Mouse (Mus musculus): ENCODE results near the gene Mras.

Gene Mras

DNA sequence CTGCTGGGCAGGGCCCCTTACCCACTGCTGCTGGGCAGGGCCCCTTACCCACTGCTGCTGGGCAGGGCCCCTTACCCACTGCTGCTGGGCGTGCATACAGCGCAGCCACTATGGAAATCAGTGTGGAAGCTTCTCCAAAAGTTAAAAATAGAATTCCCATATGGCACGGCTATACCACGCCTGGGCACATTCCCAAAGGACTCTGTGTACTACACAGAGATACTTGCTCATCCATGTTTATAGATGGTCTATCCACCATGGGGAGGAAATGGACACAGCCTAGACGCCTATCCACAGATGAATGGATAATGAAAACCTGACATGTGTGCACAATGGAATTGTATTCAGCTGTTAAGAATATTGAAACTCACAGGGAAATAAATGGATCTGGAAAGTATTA, 3.8 kb upstream of the Mras start:
- DNase-seq (ENCODE audit: low read depth): no peak

DNA sequence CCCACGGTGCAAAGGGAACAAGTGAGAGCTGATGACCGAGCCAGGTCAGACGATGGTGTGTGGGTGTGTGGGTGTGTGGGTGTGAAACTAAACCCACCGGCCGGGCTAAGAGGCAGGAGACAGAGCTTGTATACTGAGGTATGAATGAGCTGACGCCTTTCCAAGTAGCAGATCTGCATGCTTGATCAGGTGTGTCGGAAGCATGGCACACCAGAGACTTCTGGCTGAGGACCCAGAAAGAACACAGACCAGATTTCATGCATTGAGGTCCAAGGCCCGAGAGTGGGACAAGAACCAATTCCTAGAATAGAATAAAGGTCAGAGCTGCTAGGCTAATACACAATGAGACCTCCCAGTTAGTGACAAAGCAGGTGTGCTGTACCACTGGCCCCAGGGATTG, 1.9 kb upstream of the Mras start:
- DNase-seq (ENCODE audit: low read depth): no peak

DNA sequence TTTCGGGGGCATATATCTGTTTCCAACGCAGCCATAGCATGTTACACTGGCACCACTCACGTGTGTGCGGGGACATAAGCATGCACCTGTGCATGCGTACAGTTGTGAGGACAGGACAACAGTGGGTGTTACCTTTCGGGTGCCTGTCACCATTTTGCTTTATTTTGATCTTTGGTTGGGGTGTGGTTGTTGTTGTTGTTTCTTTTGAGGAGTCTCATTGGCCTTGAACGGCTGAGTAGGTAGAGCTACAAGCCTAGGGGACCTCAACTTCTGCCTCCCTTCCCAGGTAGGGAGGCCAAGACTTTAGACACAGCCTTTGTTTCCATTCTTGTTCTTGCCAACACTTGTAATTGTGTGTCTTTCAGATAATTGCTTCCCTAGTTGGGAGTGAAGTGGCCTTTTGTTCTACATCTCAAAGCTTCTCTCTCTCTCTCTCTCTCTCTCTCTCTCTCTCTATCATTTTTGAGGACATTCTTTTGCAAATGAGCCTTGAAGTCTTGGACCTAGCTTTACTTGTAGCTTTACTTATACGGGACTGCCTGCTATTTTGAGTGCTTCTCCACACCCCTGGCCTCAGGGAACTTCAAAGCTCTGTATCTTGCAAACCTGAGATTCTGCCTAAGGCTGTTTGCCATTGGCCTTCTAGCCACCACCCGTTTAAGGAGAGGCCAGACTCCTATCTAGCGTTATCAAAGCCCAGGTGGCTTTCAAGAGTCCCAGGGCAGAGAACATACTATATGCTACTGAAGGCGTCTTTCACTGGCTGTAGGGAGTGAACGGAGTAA, 792 bp upstream of the Mras start:
- no peak for DNase-seq (ENCODE audit: low read depth)

DNA sequence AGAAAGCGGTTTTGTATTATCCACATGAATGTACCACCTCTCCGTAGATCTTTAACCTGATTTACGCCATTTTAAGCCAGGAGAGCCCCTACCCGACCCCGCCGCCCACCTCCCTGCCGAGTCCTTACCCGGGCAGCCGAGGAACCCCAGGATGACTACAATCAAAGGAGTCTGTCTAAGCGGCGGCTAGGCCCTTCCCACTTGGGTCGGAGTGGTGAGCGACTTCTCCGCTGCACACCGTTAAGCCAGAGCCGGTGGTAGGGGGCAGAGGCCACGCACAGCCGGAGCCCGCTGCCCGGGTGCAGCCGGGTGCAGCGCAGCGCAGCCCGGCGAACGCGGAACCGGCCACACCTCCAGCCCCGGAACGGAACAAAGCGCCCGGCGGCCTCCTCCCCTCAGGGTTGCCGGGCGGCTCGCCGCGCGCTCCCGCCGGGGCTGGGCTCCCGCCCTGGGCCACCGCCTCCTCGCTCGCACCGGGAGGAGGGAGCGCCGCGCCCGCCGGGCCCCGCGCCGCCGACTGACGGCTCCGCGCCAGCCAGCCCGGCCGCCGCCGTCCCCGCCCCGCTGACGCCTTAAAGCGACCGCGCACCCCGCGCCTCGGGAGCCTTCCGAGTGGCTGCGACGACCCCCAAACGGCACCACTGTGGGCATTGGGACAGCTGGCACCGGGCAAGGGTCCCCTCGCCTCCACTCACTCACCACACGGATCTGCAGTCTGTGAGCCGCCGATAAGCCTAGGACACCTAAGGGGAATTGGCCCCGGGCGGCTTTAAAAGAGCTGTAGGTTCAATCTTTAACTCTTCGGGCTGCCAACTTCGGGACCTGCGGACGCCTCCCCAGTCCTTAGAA, 775 bp downstream of the Mras start:
- DNase-seq (ENCODE audit: low read depth): no peak

DNA sequence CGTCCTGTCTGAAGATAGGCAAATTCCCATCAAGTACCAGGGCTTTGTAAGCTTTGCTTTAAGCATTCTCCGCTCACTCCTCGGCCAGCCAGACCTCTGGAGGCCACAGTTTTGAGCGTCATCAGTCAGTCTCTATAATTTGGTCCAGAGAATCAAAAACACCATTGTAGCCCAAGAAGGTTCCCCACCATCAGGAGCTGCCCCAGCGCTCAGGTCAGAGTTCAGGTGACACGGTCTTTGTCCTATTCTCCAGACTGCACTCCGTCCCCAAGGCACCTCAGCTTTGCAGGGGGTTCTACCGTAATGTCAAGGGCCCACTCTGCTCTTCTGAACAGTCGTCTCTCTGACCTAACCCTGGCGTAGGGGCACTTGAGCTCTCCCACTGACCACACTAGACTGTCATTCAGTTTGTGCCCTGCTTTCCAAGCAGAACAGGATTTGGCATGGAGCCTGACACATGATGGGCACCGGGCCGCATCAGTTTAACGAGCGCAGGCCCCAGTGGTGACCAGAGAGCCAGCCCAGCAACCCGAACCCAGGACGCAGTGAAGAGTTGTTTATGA, 1.5 kb downstream of the Mras start:
- no peak for DNase-seq (ENCODE audit: low read depth)

DNA sequence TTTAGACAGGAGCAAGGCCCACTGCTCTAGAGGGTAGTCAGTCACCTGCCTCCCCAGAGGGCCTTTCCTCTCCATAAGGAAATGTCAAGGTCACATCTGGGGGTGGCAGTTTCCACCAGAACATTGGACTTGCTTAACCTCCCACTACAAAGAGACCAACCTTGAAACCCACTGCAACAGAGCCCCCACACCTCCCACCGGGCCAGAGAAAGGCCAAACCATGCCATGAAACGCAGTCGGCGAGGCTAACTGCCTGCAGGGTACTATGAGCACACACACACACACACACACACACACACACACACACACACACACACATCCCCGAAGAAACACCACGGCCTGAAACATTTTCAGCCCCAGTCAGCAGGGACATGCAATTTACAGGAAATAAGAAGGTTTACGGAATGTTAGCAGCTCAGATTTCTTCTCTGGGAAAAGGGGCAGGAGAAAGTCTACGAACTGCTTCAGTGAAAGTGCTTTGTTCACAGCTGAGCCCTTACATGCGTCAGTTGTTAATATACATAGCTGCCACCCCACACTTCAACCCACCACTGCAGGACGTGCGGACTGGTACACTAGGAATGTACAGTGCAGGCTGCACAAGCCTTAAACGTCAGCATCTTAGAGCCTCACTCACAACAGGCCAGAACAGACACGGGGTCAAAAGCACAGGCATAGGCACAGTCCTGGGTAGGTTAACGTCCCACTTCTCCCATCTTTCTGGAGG, 2.1 kb downstream of the Mras start:
- no peak for DNase-seq (ENCODE audit: low read depth)

DNA sequence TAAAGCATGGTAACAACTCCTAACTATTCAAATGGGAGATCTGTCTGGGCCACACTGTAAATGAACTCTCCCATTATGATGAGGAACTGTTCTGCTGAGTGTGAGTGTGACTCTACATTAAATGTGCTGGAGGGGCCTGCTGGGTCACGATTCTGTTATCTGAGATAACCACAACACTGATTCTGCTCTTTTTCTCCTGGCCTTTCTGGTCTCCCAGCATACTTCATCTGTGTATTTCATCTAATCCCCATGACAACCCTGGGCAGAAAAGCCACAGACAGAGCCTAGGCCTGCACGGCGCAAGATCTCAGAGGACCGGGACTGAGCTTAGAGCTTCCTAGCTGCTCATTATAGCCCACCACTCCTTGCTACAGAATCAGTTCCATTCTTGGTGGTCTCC, 4.7 kb downstream of the Mras start:
- DNase-seq (ENCODE audit: low read depth): peak; percentile 49

DNA sequence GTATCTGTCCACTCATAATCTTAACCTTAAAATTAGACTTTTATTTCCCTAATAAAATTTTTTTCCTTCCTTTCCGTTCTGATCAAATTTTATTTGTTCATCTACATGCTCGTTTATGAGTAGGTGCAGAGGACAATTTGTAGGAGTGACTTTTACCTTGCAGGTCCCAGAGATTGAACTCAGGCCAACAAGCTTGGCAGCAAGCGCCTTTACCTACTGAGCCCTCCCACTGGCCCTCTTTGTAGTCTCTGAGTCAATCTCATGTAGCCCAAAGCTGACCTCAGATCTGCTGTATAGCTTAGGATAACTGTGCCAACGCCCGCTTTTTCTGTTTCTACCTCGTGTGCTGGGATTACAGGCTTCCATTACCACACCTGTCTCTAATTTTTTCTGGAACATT, 5.2 kb downstream of the Mras start:
- no peak for DNase-seq (ENCODE audit: low read depth)

DNA sequence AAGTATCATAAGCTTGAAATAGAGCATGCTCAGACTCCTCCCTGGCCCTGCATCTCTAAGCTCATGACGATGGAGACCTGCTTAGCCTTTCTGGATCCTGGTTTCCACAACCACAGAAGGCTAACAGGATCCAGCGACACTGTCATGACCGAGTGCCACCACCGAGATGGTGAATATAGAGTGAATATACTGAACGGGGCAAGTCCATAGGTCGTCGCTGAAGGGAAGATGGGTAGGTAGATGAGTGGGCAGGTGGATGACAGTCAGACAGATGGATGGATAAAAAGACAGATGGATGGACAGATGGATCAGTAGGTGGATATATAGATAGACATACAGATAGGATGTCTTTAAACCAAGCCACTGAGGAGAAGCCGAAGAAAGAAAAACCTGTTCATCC, 5.8 kb downstream of the Mras start:
- no peak for DNase-seq (ENCODE audit: low read depth)

DNA sequence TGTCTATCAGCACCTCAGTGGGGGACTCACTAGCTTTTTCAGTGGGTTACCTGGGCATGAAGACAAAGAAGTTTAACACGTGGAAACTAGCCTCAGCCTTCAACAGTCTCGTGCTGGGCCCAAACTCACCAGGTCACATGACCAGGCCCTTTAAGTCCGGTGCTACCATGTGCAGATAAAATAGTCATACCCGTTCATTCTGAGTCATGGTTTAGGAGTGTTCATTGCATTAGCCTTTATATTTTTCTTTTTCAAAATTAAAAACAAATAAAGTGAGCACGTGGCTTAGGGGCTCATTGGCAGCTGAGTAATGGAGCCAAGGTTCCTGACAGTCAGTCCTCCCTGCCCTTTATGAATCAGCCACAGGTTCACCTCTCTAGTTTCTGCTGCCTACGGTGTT, 6.4 kb downstream of the Mras start:
- no peak for DNase-seq (ENCODE audit: low read depth)

DNA sequence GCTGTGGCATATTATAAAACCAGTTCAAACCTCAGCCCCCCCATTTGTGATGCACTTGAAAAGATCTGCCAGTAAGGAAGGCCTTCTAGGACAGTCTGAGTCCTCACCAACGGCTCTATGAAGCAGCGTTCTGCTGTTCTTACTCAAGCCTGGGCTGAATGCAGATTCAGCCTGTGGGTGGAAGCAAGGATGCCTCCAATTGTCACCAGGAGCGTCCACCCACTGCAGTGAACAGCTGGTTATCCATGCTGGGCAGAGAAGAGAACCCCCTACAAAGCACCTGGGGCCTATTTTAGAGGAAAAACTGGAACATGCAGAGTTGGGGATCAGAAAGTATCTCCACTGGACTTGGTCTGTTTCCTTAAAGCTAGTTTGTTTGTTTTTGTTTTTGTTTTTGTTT, 7.3 kb downstream of the Mras start:
- no peak for DNase-seq (ENCODE audit: low read depth)

DNA sequence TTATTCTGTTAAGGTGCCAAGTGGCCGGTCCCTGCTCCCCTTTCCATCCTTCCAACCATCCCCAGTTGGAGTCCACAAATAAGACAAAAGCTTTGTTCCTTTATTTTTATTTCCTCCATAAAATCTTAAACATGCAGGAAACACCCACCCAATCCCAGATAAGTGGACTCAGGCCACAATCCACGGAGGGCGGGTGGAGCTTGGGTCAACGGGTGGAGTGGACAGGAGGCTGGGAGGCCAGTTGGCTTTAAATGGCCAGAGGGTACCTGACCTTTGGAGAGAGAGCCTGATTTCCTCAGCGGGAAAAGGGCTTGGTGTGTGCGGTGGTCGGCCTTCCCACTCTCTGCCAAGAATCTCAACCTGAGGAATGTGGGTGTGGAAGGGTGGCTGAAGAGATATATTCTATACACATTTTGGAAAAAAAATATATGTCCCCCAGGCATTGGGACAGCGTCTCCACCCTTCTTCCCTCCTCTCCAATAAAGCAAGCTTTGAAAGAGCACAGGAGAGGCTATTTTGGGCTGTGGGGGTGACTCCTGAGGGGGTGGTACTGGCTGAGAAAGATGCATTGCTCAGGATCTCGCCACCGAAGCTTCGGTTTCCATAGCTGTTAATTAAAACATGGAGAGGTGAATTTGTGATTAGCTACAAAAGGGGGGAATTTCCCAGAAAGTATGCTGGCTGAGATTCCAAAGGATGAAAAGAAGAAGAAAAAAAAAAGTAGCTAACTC, 8.4 kb downstream of the Mras start:
- DNase-seq (ENCODE audit: low read depth): no peak

DNA sequence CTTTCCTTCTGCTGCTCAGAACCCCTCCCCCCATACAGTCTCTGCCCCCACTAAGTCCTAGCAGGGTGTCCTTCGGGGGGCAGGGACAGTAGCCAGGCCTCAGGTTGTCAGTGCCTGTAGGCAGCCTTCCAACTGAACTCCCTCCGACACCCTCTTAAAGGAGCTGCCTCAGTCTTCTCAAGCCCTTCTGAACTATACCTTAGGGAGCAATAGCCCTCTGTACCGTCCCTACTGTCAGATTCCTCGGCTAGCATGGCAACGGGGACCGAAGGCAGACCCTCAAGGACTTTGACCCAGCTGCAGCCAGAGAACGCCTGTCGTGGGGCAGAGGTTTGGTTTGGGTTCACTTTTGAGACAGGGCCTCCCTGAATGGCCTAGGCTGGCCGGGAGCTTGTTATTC, 11.9 kb downstream of the Mras start:
- DNase-seq (ENCODE audit: low read depth): no peak

DNA sequence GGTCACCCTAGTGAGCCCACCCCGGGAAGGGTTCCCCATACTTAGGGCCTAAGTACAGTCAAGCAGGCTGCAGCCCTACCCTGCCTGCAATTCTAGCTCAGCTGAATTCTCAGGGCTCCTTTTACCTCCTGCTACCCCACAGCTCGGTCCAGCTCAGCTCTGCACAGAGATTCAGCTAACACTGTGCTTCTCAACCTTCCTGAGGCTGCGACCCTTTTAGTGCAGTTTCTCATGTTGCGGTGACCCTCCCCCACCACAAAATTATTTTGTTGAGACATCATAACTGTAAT, 12.7 kb downstream of the Mras start:
- DNase-seq (ENCODE audit: low read depth): no peak

DNA sequence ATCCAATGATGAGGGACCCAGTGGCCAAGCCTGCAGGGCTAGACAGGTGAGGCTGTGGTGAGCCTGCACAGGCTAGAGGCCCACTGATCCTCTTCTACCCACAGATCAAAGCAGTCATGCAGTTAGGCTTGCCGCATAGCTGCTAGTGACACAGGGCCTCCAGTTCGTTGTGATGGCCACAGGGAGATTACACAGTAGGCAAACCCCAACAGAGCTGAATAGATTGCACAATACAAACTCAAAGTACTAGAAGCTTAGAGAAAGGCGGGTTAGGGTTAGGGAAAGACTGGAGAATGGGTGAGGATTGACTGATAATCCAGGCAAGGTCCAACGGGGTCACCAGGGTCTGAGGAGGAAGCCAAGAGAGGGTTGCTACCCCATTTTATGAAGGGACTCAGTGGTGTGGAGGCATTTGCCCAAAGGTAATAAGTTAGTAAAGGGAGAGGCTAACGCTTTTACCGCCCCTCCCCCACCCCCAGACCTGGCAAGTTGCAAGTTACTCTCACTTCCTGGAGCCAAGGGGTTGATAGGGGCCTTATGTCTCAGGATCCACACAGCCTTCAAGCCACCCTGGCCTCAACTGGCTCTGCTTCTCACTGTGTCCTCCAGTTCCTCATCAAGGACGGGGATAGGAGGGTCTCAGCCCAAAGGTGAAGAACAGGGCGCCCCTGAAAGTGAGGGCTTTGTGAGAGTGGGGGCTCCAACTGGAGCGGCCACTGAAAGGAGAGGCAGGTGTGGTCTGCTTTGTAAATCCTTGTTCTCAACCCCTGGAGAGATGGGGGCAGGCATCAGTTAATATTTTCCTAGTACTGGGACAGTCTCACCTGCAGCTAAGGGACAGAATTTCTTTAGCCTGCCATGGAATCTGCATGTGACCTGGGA, 13.2 kb downstream of the Mras start:
- DNase-seq (ENCODE audit: low read depth): peak; percentile 8

DNA sequence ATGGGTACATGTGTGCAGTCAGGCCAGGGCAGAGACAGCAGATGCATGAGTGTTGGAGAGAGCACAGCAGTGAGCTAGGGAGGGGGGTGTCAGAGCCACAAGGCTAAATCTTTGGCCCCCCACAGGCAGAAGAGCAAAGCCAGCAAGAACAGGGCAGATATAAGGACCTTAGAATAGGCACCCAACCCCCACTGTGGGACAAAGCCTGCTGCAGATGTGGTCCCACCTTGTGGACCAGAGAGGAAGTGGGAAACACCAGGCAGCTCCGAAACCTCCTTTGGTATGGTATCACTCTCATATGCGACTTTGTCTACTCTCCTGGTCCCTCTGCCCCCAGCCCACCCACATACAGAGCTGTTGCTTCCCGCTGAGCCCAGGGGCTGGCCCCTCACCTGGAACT, 15.3 kb downstream of the Mras start:
- no peak for DNase-seq (ENCODE audit: low read depth)

DNA sequence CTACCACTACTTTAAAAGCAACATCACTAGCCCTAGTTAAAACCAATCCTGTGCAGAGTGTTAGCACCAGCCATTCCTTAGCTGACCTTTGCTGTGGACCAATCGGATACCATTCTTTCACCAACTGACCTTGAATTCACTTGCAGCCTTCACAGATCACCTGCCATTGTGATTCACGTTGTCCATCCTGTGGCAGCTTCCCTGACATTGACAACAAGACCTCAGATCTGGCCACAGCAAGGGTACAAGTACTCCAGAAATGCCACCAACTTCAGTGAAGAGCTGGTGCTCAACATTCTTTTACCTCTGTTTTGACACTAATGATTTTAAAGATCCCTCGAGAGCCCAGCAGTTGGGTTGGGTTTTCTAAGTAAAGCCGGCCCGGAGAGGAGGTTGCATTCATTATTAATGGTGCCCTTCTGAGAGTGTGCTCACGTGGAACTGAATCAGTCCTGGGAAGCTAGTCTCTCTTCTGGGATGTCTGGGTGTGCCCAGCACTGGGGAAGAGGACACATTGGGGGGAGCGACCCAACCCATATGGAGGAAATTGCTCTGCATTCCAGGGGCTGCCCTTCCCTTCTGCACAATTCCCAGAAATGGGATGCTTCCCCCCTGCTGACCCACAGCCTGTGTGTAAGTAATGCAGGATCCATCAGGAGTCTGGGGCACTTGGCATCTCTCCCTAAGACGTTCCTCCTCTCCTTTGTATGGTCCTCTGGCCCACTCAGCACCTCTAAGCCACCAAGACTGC, 17.1 kb downstream of the Mras start:
- no peak for DNase-seq (ENCODE audit: low read depth)

DNA sequence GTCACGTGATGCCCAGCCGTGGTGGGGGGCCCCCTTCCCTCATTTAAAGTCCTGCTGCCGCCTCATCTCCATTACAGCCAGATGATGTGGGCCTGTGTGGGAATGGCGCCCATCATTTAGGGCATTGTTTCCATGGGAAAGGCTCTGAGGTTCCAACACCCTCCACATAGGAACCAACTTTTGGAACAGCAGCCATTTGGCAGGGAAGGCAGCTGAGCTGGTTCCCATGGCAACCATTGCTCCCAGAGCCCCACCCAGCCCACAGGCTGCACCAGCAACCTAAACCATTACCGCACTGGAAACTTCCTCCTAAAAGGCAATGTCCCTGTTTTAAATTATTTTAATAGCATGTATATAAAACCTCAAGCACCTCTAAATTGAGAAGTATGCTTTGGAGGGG, 18.8 kb downstream of the Mras start:
- no peak for DNase-seq (ENCODE audit: low read depth)

DNA sequence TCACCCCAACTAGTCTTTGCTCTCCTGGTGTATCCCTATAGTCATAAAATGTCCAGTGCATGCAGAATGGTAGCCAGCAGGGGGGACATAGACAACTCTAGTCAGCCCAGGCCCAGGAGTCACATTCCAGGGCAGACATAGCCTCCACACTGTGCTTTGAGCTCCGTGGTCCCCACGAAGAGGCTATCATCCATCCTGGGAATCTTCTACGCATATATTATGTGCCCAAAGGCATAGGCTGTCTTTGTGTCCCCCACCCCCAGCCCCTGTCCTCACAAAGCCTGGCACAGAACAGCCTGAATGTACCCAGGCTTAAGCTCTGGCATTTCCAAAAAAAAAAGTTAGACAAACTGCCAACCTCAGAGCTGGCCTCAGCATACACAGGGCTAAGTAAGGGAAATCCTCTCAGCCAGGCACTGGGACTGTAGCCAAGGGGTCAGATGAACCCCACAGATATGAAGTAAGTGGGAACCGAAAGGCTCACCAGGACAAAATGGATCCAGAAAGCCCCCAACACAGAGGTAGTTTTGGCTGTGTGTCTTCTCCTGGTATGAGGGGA, 19.8 kb downstream of the Mras start:
- DNase-seq (ENCODE audit: low read depth): no peak

DNA sequence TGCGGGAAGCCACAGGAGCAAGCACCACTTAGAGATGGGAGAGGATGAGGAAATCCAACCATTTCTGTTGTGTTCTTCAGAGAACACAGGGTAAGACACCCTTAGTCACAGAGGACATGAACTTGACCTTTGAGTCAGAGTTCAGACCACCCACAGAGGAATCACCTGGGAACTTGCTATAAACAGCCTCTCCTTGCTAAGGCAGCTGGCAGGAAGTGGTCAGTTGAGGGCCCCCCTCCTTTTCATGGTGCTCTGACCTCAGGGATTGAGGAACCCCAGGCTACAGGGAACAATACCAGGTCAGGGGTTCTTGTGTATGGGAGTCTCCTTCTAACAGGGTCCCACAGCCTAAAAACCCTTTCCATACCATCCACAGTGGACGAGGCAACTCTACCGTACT, 20.4 kb downstream of the Mras start:
- DNase-seq (ENCODE audit: low read depth): peak; percentile 5

Measured in 416B (cell line).